Mouse (Mus musculus): Measurements from ENCODE around the gene Ccdc96. TPM values are rescaled to one million over a fixed set of nuclear protein-coding genes. Genes with fewer than 3 reads are reported as not detected.

Ccdc96 gene
- polyA plus RNA-seq, 1 experiment = 0.57 TPM

GRCm38 (mm10) chr5:36451872-36452389 is 32.5 kb upstream of the Ccdc96 start:
- TF ChIP-seq FLI1 (IDR thresholded peaks at IDR 0.05; ENCODE audit: low read length) = no peak
- no peak for TF ChIP-seq GATA1 (IDR thresholded peaks at IDR 0.05; ENCODE audit: borderline replicate concordance, low read length)
- peaks cover 87% of the 10 kb centered on the region for H3K27me3 ChIP-seq (replicated peaks)
- no peaks in the 10 kb centered on the region for H3K36me3 ChIP-seq (replicated peaks; ENCODE audit: low read length)
- peaks cover 8% of the 10 kb centered on the region; the same call in 1 of the 2 replicates for H3K9me3 ChIP-seq
- no peak overlapping the region for H3K4me3 ChIP-seq (replicated peaks)
- H3K4me1 ChIP-seq = peaks cover 22% of the 10 kb centered on the region

DNA sequence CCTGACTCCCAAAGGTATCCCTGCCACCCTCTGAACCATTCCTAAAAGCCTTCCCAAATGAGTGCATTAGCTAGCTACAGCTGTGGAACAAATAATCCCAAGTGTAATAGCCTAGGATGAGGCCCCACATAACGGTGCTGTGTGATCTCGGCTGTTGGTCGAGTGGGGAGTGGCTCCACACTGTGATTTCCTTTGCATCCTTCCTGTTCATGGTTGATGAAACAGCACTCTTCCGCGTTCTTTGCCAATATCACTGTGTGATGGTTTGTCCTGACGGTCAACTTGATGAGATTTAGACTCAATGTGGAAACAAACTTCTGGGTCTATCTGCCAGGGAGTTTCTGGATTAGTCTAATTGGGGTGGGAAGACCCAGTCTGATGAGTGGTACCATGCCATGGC is 31.6 kb upstream of the Ccdc96 start:
- peaks cover 26% of the 10 kb centered on the region for H3K4me1 ChIP-seq
- H3K36me3 ChIP-seq (replicated peaks; ENCODE audit: low read length) = no peaks in the 10 kb centered on the region
- H3K9me3 ChIP-seq = peaks cover 5% of the 10 kb centered on the region; the same call in 1 of the 2 replicates
- H3K27me3 ChIP-seq (replicated peaks) = peaks cover 86% of the 10 kb centered on the region
- no peak for TF ChIP-seq GATA1 (IDR thresholded peaks at IDR 0.05; ENCODE audit: borderline replicate concordance, low read length)
- no peak for TF ChIP-seq FLI1 (IDR thresholded peaks at IDR 0.05; ENCODE audit: low read length)
- no peak overlapping the region for H3K4me3 ChIP-seq (replicated peaks)

GRCm38 (mm10) chr5:36457706-36458105 is 26.7 kb upstream of the Ccdc96 start:
- no peaks in the 10 kb centered on the region for H3K9me3 ChIP-seq
- TF ChIP-seq FLI1 (IDR thresholded peaks at IDR 0.05; ENCODE audit: low read length) (no peak), GATA1 (IDR thresholded peaks at IDR 0.05; ENCODE audit: borderline replicate concordance, low read length) (no peak)
- H3K27me3 ChIP-seq (replicated peaks) = peaks cover 49% of the 10 kb centered on the region
- no peaks in the 10 kb centered on the region for H3K36me3 ChIP-seq (replicated peaks; ENCODE audit: low read length)
- no peak overlapping the region for H3K4me3 ChIP-seq (replicated peaks)
- peaks cover 53% of the 10 kb centered on the region for H3K4me1 ChIP-seq

GRCm38 (mm10) chr5:36458926-36459325 is 25.5 kb upstream of the Ccdc96 start:
- H3K36me3 ChIP-seq (replicated peaks; ENCODE audit: low read length) = no peaks in the 10 kb centered on the region
- H3K4me3 ChIP-seq (replicated peaks) = no peak overlapping the region
- TF ChIP-seq GATA1 (IDR thresholded peaks at IDR 0.05; ENCODE audit: borderline replicate concordance, low read length) (no peak), FLI1 (IDR thresholded peaks at IDR 0.05; ENCODE audit: low read length) (no peak)
- H3K4me1 ChIP-seq = peaks cover 64% of the 10 kb centered on the region
- H3K9me3 ChIP-seq = no peaks in the 10 kb centered on the region
- peaks cover 38% of the 10 kb centered on the region for H3K27me3 ChIP-seq (replicated peaks)

DNA sequence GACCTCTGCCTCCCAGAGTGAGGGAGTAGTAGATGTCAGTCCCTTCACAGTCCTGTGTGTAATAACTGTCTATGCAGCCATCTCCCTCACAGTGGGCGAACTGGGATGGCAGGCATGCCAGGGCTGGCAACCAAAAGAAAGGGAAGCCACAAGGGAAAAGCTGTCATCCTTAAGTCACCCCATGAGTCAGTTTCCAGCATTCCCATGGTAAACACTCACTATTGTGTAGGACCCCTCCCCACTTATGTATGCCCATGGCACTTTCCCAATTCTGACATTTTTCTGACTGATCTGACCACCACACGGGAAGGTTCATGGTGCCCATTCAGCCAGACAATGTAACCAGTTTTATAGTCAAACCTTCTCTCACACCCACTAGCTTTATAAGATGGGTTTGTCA is 23.7 kb upstream of the Ccdc96 start:
- H3K36me3 ChIP-seq (replicated peaks; ENCODE audit: low read length) = no peaks in the 10 kb centered on the region
- peaks cover 22% of the 10 kb centered on the region for H3K27me3 ChIP-seq (replicated peaks)
- H3K4me3 ChIP-seq (replicated peaks) = peak overlapping the region; percentile 39

DNA sequence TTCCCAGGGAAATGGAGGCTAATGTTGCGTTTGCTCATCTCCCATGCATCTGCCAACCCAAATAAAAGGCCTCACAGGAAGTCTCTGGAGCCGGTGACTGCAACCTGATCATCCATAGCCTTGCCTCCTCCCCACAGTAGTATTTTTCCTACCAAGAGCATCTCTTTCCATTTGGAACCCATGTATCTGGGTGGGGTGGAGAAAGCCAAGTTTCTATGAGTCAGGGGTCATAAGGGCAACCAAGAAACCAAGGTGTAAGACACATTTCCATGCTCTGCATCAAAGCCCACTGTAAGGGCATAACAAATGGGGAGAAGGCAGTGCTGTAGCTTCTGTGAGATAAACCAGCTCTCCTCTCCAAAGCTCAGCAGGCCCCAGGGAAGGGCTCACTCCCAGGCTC is 23.2 kb upstream of the Ccdc96 start:
- H3K4me3 ChIP-seq (replicated peaks) = no peak overlapping the region
- H3K4me1 ChIP-seq = peaks cover 81% of the 10 kb centered on the region
- H3K36me3 ChIP-seq (replicated peaks; ENCODE audit: low read length) = no peaks in the 10 kb centered on the region
- no peaks in the 10 kb centered on the region for H3K9me3 ChIP-seq
- TF ChIP-seq GATA1 (IDR thresholded peaks at IDR 0.05; ENCODE audit: borderline replicate concordance, low read length) = no peak
- H3K27me3 ChIP-seq (replicated peaks) = peaks cover 17% of the 10 kb centered on the region

More for the DNA sequence above, 23.7 kb upstream of the Ccdc96 start:
- H3K4me1 ChIP-seq = peaks cover 75% of the 10 kb centered on the region
- H3K9me3 ChIP-seq = no peaks in the 10 kb centered on the region
- TF ChIP-seq GATA1 (IDR thresholded peaks at IDR 0.05; ENCODE audit: borderline replicate concordance, low read length) (no peak), FLI1 (IDR thresholded peaks at IDR 0.05; ENCODE audit: low read length) (no peak)

GRCm38 (mm10) chr5:36462810-36463209 is 21.6 kb upstream of the Ccdc96 start:
- Histone ChIP-seq H3K9me3 (no peaks in the 10 kb centered on the region), H3K4me1 (peaks cover 86% of the 10 kb centered on the region), H3K27me3 (replicated peaks) (peaks cover 3% of the 10 kb centered on the region), H3K4me3 (replicated peaks) (no peak overlapping the region), H3K36me3 (replicated peaks; ENCODE audit: low read length) (peaks cover 8% of the 10 kb centered on the region)
- TF ChIP-seq FLI1 (IDR thresholded peaks at IDR 0.05; ENCODE audit: low read length) (no peak), GATA1 (IDR thresholded peaks at IDR 0.05; ENCODE audit: borderline replicate concordance, low read length) (no peak)

DNA sequence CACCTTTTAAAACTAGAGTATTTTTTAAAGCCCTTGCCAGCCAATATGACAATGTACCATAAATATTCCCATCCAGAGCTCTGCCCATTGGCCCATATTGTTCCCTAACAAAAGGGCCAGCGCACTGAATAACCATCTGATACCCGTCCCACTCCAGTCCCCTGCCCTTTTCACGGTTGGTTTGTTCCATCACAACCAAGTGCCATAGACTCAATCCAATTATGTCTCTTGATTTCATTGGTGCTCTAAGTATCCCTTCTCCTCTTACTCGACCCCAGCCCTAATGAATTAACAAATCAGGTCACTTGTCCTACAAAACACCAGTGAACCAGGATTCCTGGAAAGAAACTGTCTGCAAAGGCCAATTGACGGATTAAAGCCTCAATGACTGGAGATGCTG is 21.0 kb upstream of the Ccdc96 start:
- peaks cover 2% of the 10 kb centered on the region for H3K27me3 ChIP-seq (replicated peaks)
- no peak overlapping the region for H3K4me3 ChIP-seq (replicated peaks)
- TF ChIP-seq FLI1 (IDR thresholded peaks at IDR 0.05; ENCODE audit: low read length) = no peak
- TF ChIP-seq GATA1 (IDR thresholded peaks at IDR 0.05; ENCODE audit: borderline replicate concordance, low read length) = no peak
- peaks cover 14% of the 10 kb centered on the region for H3K36me3 ChIP-seq (replicated peaks; ENCODE audit: low read length)
- H3K4me1 ChIP-seq = peaks cover 90% of the 10 kb centered on the region
- no peaks in the 10 kb centered on the region for H3K9me3 ChIP-seq

- Histone ChIP-seq H3K4me1 (peaks cover 92% of the 10 kb centered on the region), H3K27me3 (replicated peaks) (peaks cover 2% of the 10 kb centered on the region), H3K36me3 (replicated peaks; ENCODE audit: low read length) (peaks cover 30% of the 10 kb centered on the region), H3K4me3 (replicated peaks) (peak within 1 kb of the TSS; percentile 94), H3K9me3 (no peaks in the 10 kb centered on the region)
- no peak for TF ChIP-seq FLI1 (IDR thresholded peaks at IDR 0.05; ENCODE audit: low read length)
- no peak for TF ChIP-seq GATA1 (IDR thresholded peaks at IDR 0.05; ENCODE audit: borderline replicate concordance, low read length)
These were observed 19.4 kb upstream of the Ccdc96 start, which contains the start of gene Grpel1 for GRCm38 (mm10) chr5:36464709-36465661. Gene Grpel1, plus strand, starts transcription at chr5:36464998.

- H3K4me3 ChIP-seq (replicated peaks) = peak overlapping the region; percentile 94
- TF ChIP-seq GATA1 (IDR thresholded peaks at IDR 0.05; ENCODE audit: borderline replicate concordance, low read length) (no peak), FLI1 (IDR thresholded peaks at IDR 0.05; ENCODE audit: low read length) (no peak)
- H3K36me3 ChIP-seq (replicated peaks; ENCODE audit: low read length) = peaks cover 39% of the 10 kb centered on the region
- no peaks in the 10 kb centered on the region for H3K9me3 ChIP-seq
- peaks cover 91% of the 10 kb centered on the region for H3K4me1 ChIP-seq
- H3K27me3 ChIP-seq (replicated peaks) = no peaks in the 10 kb centered on the region
These were observed 18.5 kb upstream of the Ccdc96 start for GRCm38 (mm10) chr5:36465889-36466288.

Measured in megakaryocyte, embryonic 14.5 days (primary cell).